Mouse (Mus musculus) embryonic facial prominence, embryonic 11.5 days (tissue): ENCODE measurements at regions not wholly inside any gene's neighbourhood (a gene's known extent, or its start where the extent isn't known, plus 50 kb on each side); places are given as distances from the start of the nearest gene placed in this dataset.
"Not testable (repeated sequence)": the region's sequence is repeated elsewhere in the genome, so short reads cannot be mapped to it uniquely, and the experiment has no call there.

ENCODE experiments used
- ATAC-seq: fragments of 200-750 bp; cut with Nextera tagmentation; replicated peaks from 2 replicates; pipeline ENCODE4 v1.8.0; 2017; ENCODE audit warnings: low read depth; ENCODE audit not compliant: insufficient number of reproducible peaks, low FRiP score, low TSS enrichment
- DNase-seq: peaks from one replicate; pipeline ENCODE4 v3.0.0-alpha.2; 2015; ENCODE audit warnings: low spot score
- H3K27ac ChIP-seq: fragments of 300-500 bp; sonication (generic); replicated peaks from 2 replicates; pipeline ENCODE4 v1.5.1; 2014; ENCODE audit warnings: mild to moderate bottlenecking, low read depth, low read length, control low read depth
- H3K27me3 ChIP-seq: fragments of 300-500 bp; sonication (generic); 2 replicates; pipeline ENCODE4 v1.6.1; 2014; ENCODE audit warnings: mild to moderate bottlenecking, low read length, moderate library complexity, mixed read lengths; ENCODE audit not compliant: control insufficient read depth, insufficient read depth
- H3K36me3 ChIP-seq: fragments of 300-500 bp; sonication (generic); replicated peaks from 2 replicates; pipeline ENCODE4 v1.6.1; 2014; ENCODE audit warnings: low read depth, mild to moderate bottlenecking, low read length, moderate library complexity, mixed read lengths; ENCODE audit not compliant: control insufficient read depth, insufficient read depth
- H3K4me1 ChIP-seq: fragments of 300-500 bp; sonication (generic); 2 replicates; pipeline ENCODE4 v1.6.1; 2014; ENCODE audit warnings: low read length, mixed read lengths; ENCODE audit not compliant: control insufficient read depth, insufficient read depth
- H3K4me2 ChIP-seq: fragments of 300-500 bp; sonication (generic); 2 replicates; pipeline ENCODE4 v1.6.1; 2014; ENCODE audit warnings: low read depth, mild to moderate bottlenecking, control low read depth, low read length, moderate library complexity
- H3K4me3 ChIP-seq: fragments of 300-500 bp; sonication (generic); 2 replicates; pipeline ENCODE4 v1.5.1; 2014; ENCODE audit warnings: low read depth, low read length, control low read depth
- H3K9ac ChIP-seq: fragments of 300-500 bp; sonication (generic); replicated peaks from 2 replicates; pipeline ENCODE4 v1.6.1; 2014; ENCODE audit warnings: mild to moderate bottlenecking, control low read depth, low read length
- H3K9me3 ChIP-seq: fragments of 300-500 bp; sonication (generic); replicated peaks from 2 replicates; pipeline ENCODE4 v1.6.1; 2016; ENCODE audit warnings: mild to moderate bottlenecking, low read length, inconsistent platforms, mixed read lengths; ENCODE audit not compliant: control insufficient read depth
- WGBS: fragments of 180-500 bp; shearing (Covaris S2); extraction: QIAGEN DNeasy Blood & Tissue Kit; methylation state at CpG from one replicate; pipeline ENCODE4 v1.1.7; 2014; 5-methylcytosine and 5-hydroxymethylcytosine counted together

- not testable (repeated sequence) for ATAC-seq, H3K4me1 ChIP-seq, H3K9me3 ChIP-seq, H3K27me3 ChIP-seq, H3K27ac ChIP-seq, H3K4me2 ChIP-seq, H3K36me3 ChIP-seq, H3K9ac ChIP-seq, H3K4me3 ChIP-seq, DNase-seq
Measured at GRCm38 (mm10) chr13:11030874-11031273, 670.2 kb upstream of the Chrm3 start.

GRCm38 (mm10) chr13:11030381-11030780 is 669.7 kb upstream of the Chrm3 start:
- H3K36me3 ChIP-seq: no peaks in the 10 kb centered on the region
- ATAC-seq (no peak), DNase-seq (no peak)
- H3K9ac ChIP-seq: no peak overlapping the region
- H3K9me3 ChIP-seq: no peaks in the 10 kb centered on the region
- no peaks in the 10 kb centered on the region for H3K4me1 ChIP-seq
- no peak overlapping the region for H3K27ac ChIP-seq
- no peak overlapping the region for H3K4me3 ChIP-seq
- no peak overlapping the region for H3K4me2 ChIP-seq
- no peaks in the 10 kb centered on the region for H3K27me3 ChIP-seq
- WGBS: 68% methylated on average over 4 of the region's 4 CpGs

DNA sequence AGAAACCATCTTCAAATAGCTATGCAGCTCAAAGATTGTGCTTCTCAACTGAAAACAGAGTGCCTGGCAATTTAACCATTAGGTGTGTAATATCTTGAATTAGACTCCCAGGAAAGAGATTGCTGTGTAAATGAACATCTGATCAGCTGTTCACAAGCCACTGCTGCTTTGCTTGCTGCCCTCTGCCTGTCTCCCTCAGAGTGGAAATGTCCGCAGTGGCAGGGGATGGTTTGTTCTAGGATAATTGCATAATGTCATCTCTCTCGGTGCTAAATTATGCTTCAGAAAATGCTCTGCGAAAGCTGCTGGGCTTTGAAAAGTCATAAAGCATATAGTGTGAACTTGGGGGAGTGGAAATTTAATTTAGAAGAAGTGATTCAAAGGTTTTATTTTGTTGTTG is 665.3 kb upstream of the Chrm3 start:
- ATAC-seq (no peak), DNase-seq (no peak)
- Histone ChIP-seq H3K4me1 (no peaks in the 10 kb centered on the region), H3K36me3 (no peaks in the 10 kb centered on the region), H3K4me3 (no peak overlapping the region), H3K4me2 (no peak overlapping the region), H3K27ac (no peak overlapping the region), H3K27me3 (no peaks in the 10 kb centered on the region), H3K9me3 (no peaks in the 10 kb centered on the region), H3K9ac (no peak overlapping the region)
- WGBS: 74% methylated on average over 3 of the region's 3 CpGs

DNA sequence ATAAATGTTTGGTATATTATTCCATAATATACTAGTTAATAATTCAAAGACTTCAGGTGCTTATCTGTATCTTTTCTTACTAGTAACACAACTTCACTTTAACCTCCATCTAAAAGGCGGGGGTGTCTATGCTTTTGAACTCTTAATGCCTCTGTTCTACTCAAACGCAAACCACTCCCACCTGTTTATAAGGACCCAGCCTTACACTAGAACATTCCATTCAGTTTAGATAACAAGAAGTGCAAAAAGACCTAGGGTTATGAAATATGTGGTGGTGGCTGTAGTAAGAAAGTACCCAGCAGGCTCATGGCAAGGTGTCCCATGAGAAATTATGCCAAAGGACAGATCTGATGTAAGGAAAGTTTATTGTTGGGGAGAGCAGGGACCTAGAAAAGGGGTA is 663.8 kb upstream of the Chrm3 start:
- H3K9ac ChIP-seq: no peak overlapping the region
- H3K27ac ChIP-seq: no peak overlapping the region
- H3K4me3 ChIP-seq: no peak overlapping the region
- no peak for DNase-seq
- H3K9me3 ChIP-seq: no peaks in the 10 kb centered on the region
- H3K4me1 ChIP-seq: no peaks in the 10 kb centered on the region
- ATAC-seq: no peak
- H3K36me3 ChIP-seq: no peaks in the 10 kb centered on the region
- H3K27me3 ChIP-seq: no peaks in the 10 kb centered on the region
- WGBS: 85% methylated on average over 2 of the region's 2 CpGs
- no peak overlapping the region for H3K4me2 ChIP-seq

DNA sequence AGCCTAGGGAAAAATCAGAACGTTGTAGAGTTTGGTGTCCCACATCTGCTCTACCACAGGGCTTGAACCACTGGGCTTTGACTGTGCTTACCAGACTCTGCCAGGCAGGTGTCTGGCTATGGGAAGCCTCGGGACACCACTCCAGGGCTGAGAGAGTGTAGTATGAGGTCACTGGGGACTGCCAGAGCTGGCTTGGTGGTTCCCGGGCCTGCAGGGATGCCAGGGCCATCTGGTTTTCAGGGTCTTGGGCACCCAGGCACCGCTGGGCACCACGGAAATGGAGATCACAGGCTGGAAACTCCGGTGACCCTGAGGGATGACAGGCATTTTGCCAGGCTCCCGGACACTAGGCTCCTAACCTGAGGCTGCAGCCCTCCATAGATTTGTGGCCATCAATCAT is 656.9 kb upstream of the Chrm3 start:
- ATAC-seq: no peak
- H3K4me3 ChIP-seq: no peak overlapping the region
- DNase-seq: no peak
- no peaks in the 10 kb centered on the region for H3K27me3 ChIP-seq
- H3K4me2 ChIP-seq: no peak overlapping the region
- H3K9me3 ChIP-seq: no peaks in the 10 kb centered on the region
- no peaks in the 10 kb centered on the region for H3K4me1 ChIP-seq
- H3K36me3 ChIP-seq: no peaks in the 10 kb centered on the region
- H3K9ac ChIP-seq: no peak overlapping the region
- H3K27ac ChIP-seq: no peak overlapping the region
- WGBS: 88% methylated on average over 7 of the region's 7 CpGs

DNA sequence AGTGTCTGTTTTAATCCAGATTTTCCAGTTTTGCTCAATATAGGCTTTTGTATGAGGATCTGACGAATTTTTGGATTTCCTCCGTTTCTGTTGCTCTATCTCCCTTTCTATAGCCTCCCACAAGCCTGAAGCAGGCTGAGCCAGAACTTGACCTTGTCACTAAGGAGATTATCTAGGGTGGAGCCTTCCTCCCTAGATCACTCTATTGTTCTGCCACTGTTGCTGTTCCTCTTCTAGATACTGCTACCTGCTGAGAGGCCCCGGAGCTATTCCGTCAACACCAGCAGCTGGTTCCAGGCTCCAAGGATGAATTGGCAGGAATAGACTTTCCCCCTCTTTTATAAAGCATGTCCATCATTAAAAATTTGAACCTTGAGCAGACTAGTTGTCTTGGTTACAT is 644.7 kb upstream of the Chrm3 start:
- no peak overlapping the region for H3K4me2 ChIP-seq
- DNase-seq (no peak), ATAC-seq (no peak)
- no peaks in the 10 kb centered on the region for H3K4me1 ChIP-seq
- no peak overlapping the region for H3K27ac ChIP-seq
- H3K27me3 ChIP-seq: no peaks in the 10 kb centered on the region
- H3K9ac ChIP-seq: no peak overlapping the region
- no peak overlapping the region for H3K4me3 ChIP-seq
- WGBS: 28% methylated on average over 4 of the region's 4 CpGs
- H3K36me3 ChIP-seq: no peaks in the 10 kb centered on the region
- no peaks in the 10 kb centered on the region for H3K9me3 ChIP-seq

DNA sequence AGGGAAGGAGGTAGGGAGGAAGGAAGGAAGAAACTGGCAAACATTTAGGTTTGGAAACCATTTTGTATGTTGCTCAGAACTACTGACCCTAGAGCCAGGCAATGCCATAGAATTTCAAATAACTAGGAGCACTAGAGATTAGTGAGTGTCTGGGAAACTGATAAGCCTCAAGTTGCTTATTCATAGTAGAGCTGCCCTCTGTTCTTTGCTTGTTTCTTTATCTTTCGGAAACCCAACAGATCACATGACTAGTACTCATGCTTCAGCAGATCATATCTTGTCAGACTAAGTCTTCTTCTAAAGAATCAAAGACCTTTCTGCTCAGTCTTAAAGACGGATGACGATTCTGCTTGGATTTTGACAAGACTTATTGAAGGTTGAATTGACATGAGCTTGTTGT is 630.5 kb upstream of the Chrm3 start:
- H3K9me3 ChIP-seq: no peaks in the 10 kb centered on the region
- no peak overlapping the region for H3K4me2 ChIP-seq
- H3K4me3 ChIP-seq: no peak overlapping the region
- no peak overlapping the region for H3K9ac ChIP-seq
- no peak for ATAC-seq
- H3K36me3 ChIP-seq: no peaks in the 10 kb centered on the region
- 88% methylated on average over 3 of the region's 3 CpGs for WGBS
- H3K27me3 ChIP-seq: no peaks in the 10 kb centered on the region
- no peak for DNase-seq
- no peak overlapping the region for H3K27ac ChIP-seq
- H3K4me1 ChIP-seq: no peaks in the 10 kb centered on the region

GRCm38 (mm10) chr13:10990503-10991025 is 629.9 kb upstream of the Chrm3 start:
- 83% methylated on average over 4 of the region's 4 CpGs for WGBS
- H3K4me1 ChIP-seq: no peaks in the 10 kb centered on the region
- ATAC-seq (no peak), DNase-seq (no peak)
- no peak overlapping the region for H3K4me3 ChIP-seq
- no peak overlapping the region for H3K4me2 ChIP-seq
- no peaks in the 10 kb centered on the region for H3K27me3 ChIP-seq
- H3K27ac ChIP-seq: no peak overlapping the region
- H3K9me3 ChIP-seq: no peaks in the 10 kb centered on the region
- H3K36me3 ChIP-seq: no peaks in the 10 kb centered on the region
- H3K9ac ChIP-seq: no peak overlapping the region
